Mouse (Mus musculus): ENCODE results near the gene Farsb.

DNA sequence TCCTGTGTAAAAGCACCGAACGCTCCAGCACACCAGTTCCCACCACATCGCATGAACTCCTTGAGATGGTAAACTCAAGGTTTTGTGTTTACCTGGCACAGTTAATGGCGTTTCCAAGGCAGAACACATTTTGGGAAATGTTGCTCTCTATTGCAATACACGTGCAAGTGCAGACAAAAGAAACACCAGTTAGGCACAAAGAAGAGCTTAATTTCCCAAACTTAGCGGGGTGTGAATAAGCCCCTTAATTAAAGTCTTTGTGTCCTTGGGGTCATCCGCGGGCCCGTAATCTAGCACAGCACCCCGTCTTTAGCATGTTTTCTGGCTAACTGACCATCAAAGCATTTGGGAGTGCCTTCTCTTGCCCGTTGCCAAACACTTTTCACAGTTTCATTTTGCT lies 59.8 kb downstream of the Farsb start:
- TF ChIP-seq CTCF (conservative IDR thresholded peaks at IDR 0.05; ENCODE audit: low read length): no peak
- no peak for TF ChIP-seq POU5F1 (IDR thresholded peaks at IDR 0.05; ENCODE audit: borderline replicate concordance, low read length)

Data from E14TG2a.4 (cell line).